Mouse (Mus musculus): ENCODE results near the gene Ctdspl. TPM values are rescaled to one million over a fixed set of nuclear protein-coding genes. Genes with fewer than 3 reads are reported as not detected.

Gene Ctdspl
- total RNA-seq, 2 experiments from 2014 or later, result 4.9 to 5.1 TPM

GRCm38 (mm10) chr9:118977425-118977824 is 51.2 kb downstream of the Ctdspl start:
- intact Hi-C loops (cut with DNase I), result no loop called here
- DNase-seq, result no peak

GRCm38 (mm10) chr9:118980411-118980823 is 54.2 kb downstream of the Ctdspl start:
- intact Hi-C loops (cut with DNase I), result no loop called here
- DNase-seq, result no peak

- intact Hi-C loops (cut with DNase I), result loop anchor here (5.0 kb wide), 1 partner anchor 63 kb away; no protein-coding TSS in a partner anchor
- no peak for DNase-seq
Observed at GRCm38 (mm10) chr9:118984650-118985432, 58.6 kb downstream of the Ctdspl start.

GRCm38 (mm10) chr9:118986286-118986685 is 60.0 kb downstream of the Ctdspl start:
- intact Hi-C loops (cut with DNase I), result loop anchor here (5.0 kb wide), 1 partner anchor 64 kb away; no protein-coding TSS in a partner anchor
- no peak for DNase-seq

- intact Hi-C loops (cut with DNase I), result loop anchor here (5.0 kb wide), 1 partner anchor 67 kb away; no protein-coding TSS in a partner anchor
- DNase-seq, result no peak
Observed at GRCm38 (mm10) chr9:118988787-118989580, 62.7 kb downstream of the Ctdspl start.

GRCm38 (mm10) chr9:118990490-118990889 is 64.2 kb downstream of the Ctdspl start:
- intact Hi-C loops (cut with DNase I), result no loop called here
- no peak for DNase-seq

GRCm38 (mm10) chr9:118991750-118992585 is 65.7 kb downstream of the Ctdspl start:
- intact Hi-C loops (cut with DNase I), result no loop called here
- no peak for DNase-seq

- DNase-seq, result no peak
- intact Hi-C loops (cut with DNase I), result no loop called here
Observed at GRCm38 (mm10) chr9:118992586-118992955, 66.3 kb downstream of the Ctdspl start.

- intact Hi-C loops (cut with DNase I), result no loop called here
Observed at GRCm38 (mm10) chr9:118994524-118995227, 68.4 kb downstream of the Ctdspl start.

GRCm38 (mm10) chr9:118995539-118995938 is 69.3 kb downstream of the Ctdspl start:
- no peak for DNase-seq
- intact Hi-C loops (cut with DNase I), result no loop called here

More at GRCm38 (mm10) chr9:118994524-118995227, 68.4 kb downstream of the Ctdspl start:
- no peak for DNase-seq

- no peak for DNase-seq
- intact Hi-C loops (cut with DNase I), result no loop called here
Observed at GRCm38 (mm10) chr9:118997241-118997640, 71.0 kb downstream of the Ctdspl start.

- DNase-seq, result no peak
- intact Hi-C loops (cut with DNase I), result no loop called here
Observed at GRCm38 (mm10) chr9:119000196-119000595, 73.9 kb downstream of the Ctdspl start.

- intact Hi-C loops (cut with DNase I), result no loop called here
- no peak for DNase-seq
Observed at GRCm38 (mm10) chr9:119002267-119002666, 76.0 kb downstream of the Ctdspl start.

GRCm38 (mm10) chr9:119003990-119004702 is 77.9 kb downstream of the Ctdspl start:
- intact Hi-C loops (cut with DNase I), result no loop called here
- DNase-seq, result no peak

- DNase-seq, result no peak
- intact Hi-C loops (cut with DNase I), result no loop called here
Observed at GRCm38 (mm10) chr9:119004703-119005076, 78.4 kb downstream of the Ctdspl start.

- intact Hi-C loops (cut with DNase I), result no loop called here
Observed at GRCm38 (mm10) chr9:119005303-119006029, 79.2 kb downstream of the Ctdspl start.

GRCm38 (mm10) chr9:119007266-119007665 is 81.0 kb downstream of the Ctdspl start:
- intact Hi-C loops (cut with DNase I), result no loop called here

More at GRCm38 (mm10) chr9:119005303-119006029, 79.2 kb downstream of the Ctdspl start:
- no peak for DNase-seq

GRCm38 (mm10) chr9:119008871-119009270 is 82.6 kb downstream of the Ctdspl start:
- intact Hi-C loops (cut with DNase I), result no loop called here
- DNase-seq, result no peak

More at GRCm38 (mm10) chr9:119007266-119007665, 81.0 kb downstream of the Ctdspl start:
- DNase-seq, result no peak

Data from gastrocnemius, postnatal 36 days (tissue).